Mouse (Mus musculus): ENCODE measurements around the gene Prokr1.

The Prokr1 gene

GRCm38 (mm10) chr6:87531456-87532015 is 59.0 kb downstream of the Prokr1 start:
- in situ Hi-C loops (cut with MboI; ENCODE audit: low sequenced_read_pairs): no loop called here

GRCm38 (mm10) chr6:87530386-87530785 is 60.2 kb downstream of the Prokr1 start:
- in situ Hi-C loops (cut with MboI; ENCODE audit: low sequenced_read_pairs): no loop called here

Measured in CH12F3 (cell line).